Mouse (Mus musculus) layer of hippocampus, postnatal 14 days (tissue): ENCODE results near the gene Nek6. TPM values are rescaled to one million over a fixed set of nuclear protein-coding genes. Genes with fewer than 3 reads are reported as not detected.

Experiments used
- DNase-seq, 2 experiments: peaks; one replicate each; pipeline ENCODE4 v3.0.0; 2021 to 2022; ENCODE audit warnings: low spot score in 2 of 2, mixed read lengths in 1 of 2
- microRNA-seq, 2 experiments: library from miRNA; unstranded; fragments of <30 nt; microRNA quantifications; one replicate each; pipeline ENCODE4 v1.2.0; 2021
- total RNA-seq, 2 experiments: library from RNA; stranded (reverse); gene quantifications; 2 replicates each; pipeline ENCODE4 v1.2.3; 2021

Gene Nek6
- total RNA-seq, 2 experiments from 2014 or later: 50.3 to 53.0 TPM

DNA sequence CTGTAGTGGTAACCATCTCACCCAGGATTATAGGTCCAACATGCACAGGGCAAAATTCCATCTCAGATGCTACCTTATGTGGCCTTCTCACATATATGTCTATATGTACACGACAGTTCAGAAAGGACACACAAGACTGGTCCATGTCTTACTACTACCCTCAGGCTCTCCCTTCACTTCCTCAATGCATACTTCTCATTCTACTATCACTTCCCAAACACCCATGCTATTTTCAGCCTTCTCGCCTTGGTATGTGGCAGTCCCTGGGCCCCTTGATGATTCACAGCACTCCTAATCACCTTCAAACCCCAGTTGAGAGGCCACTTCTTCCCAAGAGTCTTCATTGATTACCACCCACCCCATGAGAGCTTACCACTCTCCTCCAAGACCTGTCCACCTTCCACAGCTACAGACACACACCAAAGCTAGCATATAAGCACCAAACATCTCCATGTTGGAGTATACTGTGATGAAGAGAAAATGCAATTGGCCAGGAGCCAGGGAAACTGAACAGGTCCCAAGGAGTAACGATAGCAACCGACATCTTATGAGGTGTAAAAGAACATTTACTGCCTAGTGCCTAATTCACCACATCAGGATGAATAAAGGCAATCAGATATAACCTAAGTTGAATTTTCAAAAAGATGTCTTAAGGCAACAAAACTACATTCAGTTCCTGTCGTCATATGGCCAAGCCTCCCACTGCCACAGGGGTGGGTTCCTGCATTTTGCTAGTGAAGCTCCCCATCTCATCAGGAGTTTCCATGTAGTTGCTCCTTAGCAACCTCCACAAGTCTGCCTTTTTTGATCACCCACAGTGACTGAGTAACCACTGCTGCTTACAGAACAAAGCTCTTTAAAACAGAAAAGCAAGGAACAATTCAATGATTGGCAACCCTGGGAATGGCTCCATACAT is 105.8 kb downstream of the Nek6 start:
- DNase-seq: no peak

DNA sequence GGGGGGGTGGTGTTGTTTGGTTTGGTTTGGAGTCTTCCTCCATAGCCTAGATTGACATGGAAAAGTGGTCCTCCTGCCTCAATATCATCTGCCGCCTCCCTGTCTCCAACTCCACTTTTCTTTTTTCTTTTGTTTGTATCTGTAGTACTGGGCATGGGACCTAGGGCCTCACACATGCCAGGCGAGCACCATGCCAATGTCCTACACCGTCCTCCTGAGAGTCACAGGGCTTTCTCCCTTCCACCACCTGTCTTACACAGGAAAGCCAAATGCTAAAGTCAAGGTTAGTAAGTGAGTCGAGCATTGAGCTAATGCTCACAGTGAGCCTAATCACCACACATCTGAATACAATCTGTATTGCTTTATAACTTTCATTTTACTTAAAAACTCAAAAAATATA is 108.3 kb downstream of the Nek6 start:
- no peak for DNase-seq

GRCm38 (mm10) chr2:38621076-38621475 is 109.6 kb downstream of the Nek6 start:
- DNase-seq: no peak

DNA sequence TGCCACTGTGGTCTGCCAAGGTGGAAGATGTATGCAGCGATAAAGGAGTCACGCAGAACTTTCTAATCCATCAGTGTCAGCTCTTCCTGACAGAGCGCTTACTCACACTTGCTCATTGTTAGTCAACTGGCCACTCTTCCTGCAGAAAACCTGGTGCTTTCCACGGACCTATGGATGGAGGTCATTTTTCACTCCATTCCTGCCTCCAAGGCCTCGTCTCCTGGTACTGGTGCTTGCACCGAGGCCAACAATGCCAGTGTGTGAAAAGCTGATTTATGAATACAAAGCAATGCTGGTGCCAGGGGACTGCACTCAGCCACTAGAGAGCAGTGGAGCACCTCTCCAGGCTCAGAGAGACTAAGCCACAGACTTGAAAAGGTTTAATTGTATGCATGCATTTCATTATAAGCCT is 110.2 kb downstream of the Nek6 start:
- peak in 1 of 2 experiments; percentile 67 for DNase-seq

DNA sequence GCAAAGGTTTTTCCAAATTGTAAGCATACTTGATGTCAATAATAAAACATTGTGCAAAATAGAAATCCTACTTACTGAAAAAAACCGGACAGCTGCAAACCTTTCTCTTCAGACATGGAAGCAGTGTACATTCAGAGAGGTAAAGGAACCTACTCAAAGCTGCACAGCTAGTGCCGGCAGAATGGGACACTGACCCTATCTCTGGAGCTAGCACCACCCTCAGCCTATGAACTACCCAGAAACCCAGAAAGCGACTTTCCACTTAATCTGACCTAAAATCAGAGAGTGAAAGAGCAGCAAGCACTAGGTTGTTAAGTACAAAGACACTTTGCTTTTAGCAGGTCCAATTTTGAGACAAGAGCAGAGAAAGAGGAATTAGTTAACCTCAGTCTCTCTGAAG is 112.0 kb downstream of the Nek6 start:
- DNase-seq: no peak

- no peak for DNase-seq
Measured at GRCm38 (mm10) chr2:38623821-38624590, 112.6 kb downstream of the Nek6 start.

- DNase-seq: no peak
Measured at GRCm38 (mm10) chr2:38628801-38629200, 117.4 kb downstream of the Nek6 start.

GRCm38 (mm10) chr2:38629451-38629850 is 118.0 kb downstream of the Nek6 start:
- DNase-seq: no peak

DNA sequence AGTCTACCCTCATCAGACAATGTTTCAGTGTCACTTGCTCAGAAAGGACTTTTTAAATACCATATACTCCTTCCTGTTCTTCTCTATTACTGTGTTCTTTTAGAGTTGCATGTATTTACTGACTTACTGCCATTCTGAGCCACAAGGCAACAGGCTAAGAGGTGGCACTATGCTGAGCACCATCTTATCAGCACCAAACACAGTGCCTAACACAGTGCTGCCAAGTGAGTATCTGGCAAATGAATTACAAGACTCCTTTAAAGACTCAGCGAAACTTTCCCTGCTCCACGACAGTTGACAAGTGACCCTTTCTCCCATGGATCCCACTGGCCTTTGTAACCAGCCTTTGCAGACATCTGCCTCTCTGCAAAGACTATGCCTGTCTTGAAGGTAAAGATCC is 119.1 kb downstream of the Nek6 start:
- no peak for DNase-seq

DNA sequence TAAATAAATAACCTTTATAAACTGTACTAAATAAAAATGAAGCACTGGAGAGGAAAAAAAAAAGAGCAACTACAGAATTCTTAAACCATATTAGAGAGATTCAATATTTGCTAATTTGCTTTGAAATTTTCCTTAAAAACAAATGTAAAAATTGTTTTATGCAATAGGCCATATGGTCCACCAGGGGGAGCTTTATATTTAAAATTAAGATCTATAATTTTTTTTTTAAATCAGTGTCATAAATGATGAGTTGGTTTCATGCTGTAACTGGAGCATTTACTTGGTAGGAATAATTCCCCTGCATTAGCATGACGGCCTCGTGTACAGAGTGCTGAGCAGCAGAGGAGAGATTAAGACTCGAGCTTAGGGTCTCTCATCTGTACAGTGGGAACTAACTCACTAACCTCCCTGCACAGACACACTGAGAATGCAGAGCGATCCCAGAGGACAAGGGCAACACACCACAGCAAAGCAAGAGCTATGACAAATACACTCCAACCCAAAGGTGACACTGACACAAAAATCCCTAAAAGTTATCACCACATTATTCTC is 126.3 kb downstream of the Nek6 start:
- no peak for DNase-seq

DNA sequence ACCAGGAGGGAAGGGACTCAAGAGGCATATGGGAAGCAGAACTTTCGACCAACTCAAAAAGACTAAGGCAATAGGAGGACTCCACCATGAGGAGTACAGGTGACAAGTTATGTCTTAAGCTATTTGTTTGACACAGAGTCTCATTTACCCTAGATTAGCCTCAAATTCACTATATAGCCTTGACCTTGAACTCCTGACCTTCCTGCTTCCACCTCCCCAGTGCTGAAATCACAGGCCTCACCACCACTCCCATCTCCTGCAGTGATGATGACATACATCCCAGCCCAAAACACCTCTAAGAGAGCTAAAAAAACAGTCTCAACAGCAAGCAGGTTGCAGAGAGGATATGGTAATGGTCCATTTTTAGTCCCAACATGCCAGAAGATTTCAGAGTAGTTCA is 130.3 kb downstream of the Nek6 start:
- DNase-seq: no peak

DNA sequence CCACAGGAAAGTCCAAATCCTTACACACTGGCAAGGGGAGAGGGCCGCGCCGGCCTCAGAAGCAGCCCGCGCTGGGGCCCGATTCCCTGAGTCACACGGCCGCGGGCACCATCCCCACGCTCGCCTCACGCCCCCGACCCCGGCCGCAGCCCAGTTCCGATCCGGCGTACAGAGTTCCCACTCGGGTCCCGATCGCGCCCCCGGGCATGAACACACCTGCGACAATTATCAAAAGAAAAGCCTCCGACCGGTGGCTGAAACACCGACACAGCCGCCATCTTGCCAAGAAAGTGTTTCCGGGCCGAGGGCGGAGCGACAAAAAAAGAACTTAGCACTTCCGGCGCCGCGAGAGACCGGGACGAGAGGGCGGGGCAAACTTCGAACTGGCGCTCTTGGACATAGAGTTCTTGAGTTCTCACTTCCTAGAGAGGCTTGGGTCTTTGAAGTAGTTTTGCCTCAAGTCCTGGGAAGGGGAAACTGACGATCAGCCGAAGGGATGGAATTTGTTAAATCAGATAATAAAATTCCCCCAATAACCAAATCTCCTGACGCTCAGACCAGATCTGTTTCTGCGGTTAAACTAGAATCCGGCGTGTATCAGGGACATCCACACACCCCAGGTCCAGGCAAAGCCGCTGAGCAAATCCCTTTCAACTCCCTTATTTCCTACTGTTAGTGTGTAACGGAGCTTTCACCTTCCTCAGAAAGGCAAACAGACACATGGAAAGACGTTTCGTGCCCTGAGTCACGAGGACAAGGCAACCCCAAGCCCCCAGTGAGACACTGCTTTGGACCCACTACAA is 132.4 kb downstream of the Nek6 start, which contains the start of gene Psmb7:
Psmb7 (minus strand) TSS at position 463 of the 803 bp plus-strand sequence.
- peak; percentile 80 to 89 for DNase-seq

Small RNA genes lying within 50 kb of the gene (microRNA-seq; reads per million reads assigned to microRNA genes)
- 0 reads per million in 2 experiments for gene Gm27634

Other genes starting within 250 kb of the Nek6 start
- 10 to 100 TPM; 73.9 to 74.1 TPM for gene Dennd1a, start 224.3 kb upstream of the Nek6 start, total RNA-seq
- gene Lhx2, start 172.4 kb upstream of the Nek6 start, total RNA-seq: 100 to 1,000 TPM in 1 of 2 experiments, 10 to 100 TPM in 1; 96.7 to 100 TPM
- 100 to 1,000 TPM; 237 to 245 TPM for gene Psmb7, start 132.4 kb downstream of the Nek6 start, total RNA-seq
- gene Nr5a1, start 202.9 kb downstream of the Nek6 start, total RNA-seq: not detected